Mouse (Mus musculus) naive thymus-derived CD4-positive, alpha-beta T cell, adult 2 months (primary cell): Measurements from ENCODE around the gene Plekhh3.
"Not testable (repeated sequence)": the region's sequence is repeated elsewhere in the genome, so short reads cannot be mapped to it uniquely, and the experiment has no call there.

Source experiments
- DNase-seq: peaks from one replicate; pipeline ENCODE4 v3.0.0-alpha.2; 2011; ENCODE audit warnings: low read depth

Plekhh3 gene

GRCm38 (mm10) chr11:101149178-101150105 is 21.7 kb downstream of the Plekhh3 start:
- no peak for DNase-seq

GRCm38 (mm10) chr11:101148751-101149150 is 22.4 kb downstream of the Plekhh3 start:
- DNase-seq: no peak

GRCm38 (mm10) chr11:101146377-101146776 is 24.8 kb downstream of the Plekhh3 start:
- no peak for DNase-seq

GRCm38 (mm10) chr11:101143338-101144225 is 27.6 kb downstream of the Plekhh3 start:
- DNase-seq: peak; percentile 80

- DNase-seq: no peak
These were observed 28.8 kb downstream of the Plekhh3 start for GRCm38 (mm10) chr11:101142215-101142967.

- DNase-seq: no peak
These were observed 30.1 kb downstream of the Plekhh3 start for GRCm38 (mm10) chr11:101141088-101141487.

GRCm38 (mm10) chr11:101140164-101140819 is 30.9 kb downstream of the Plekhh3 start:
- peak; percentile 42 for DNase-seq

GRCm38 (mm10) chr11:101138536-101139181 is 32.5 kb downstream of the Plekhh3 start:
- no peak for DNase-seq

- no peak for DNase-seq
These were observed 34.2 kb downstream of the Plekhh3 start for GRCm38 (mm10) chr11:101137000-101137399.

- DNase-seq: no peak
These were observed 36.8 kb downstream of the Plekhh3 start for GRCm38 (mm10) chr11:101134217-101134865.

- no peak for DNase-seq
These were observed 38.1 kb downstream of the Plekhh3 start for GRCm38 (mm10) chr11:101133037-101133436.

GRCm38 (mm10) chr11:101131701-101132100 is 39.5 kb downstream of the Plekhh3 start:
- DNase-seq: no peak

GRCm38 (mm10) chr11:101131187-101131586 is 40.0 kb downstream of the Plekhh3 start:
- no peak for DNase-seq

GRCm38 (mm10) chr11:101130056-101130756 is 40.9 kb downstream of the Plekhh3 start:
- no peak for DNase-seq

- no peak for DNase-seq
These were observed 42.1 kb downstream of the Plekhh3 start for GRCm38 (mm10) chr11:101128996-101129577.

- peak; percentile 37 for DNase-seq
These were observed 44.1 kb downstream of the Plekhh3 start for GRCm38 (mm10) chr11:101127075-101127474.

- DNase-seq: not testable (repeated sequence)
These were observed 46.1 kb downstream of the Plekhh3 start for GRCm38 (mm10) chr11:101125008-101125407.

GRCm38 (mm10) chr11:101124494-101124893 is 46.7 kb downstream of the Plekhh3 start:
- not testable (repeated sequence) for DNase-seq

- no peak for DNase-seq
These were observed 50.5 kb downstream of the Plekhh3 start for GRCm38 (mm10) chr11:101120545-101121188.
